ENCODE assay signal across 9 mouse cellular contexts in the genomic region with DNA sequence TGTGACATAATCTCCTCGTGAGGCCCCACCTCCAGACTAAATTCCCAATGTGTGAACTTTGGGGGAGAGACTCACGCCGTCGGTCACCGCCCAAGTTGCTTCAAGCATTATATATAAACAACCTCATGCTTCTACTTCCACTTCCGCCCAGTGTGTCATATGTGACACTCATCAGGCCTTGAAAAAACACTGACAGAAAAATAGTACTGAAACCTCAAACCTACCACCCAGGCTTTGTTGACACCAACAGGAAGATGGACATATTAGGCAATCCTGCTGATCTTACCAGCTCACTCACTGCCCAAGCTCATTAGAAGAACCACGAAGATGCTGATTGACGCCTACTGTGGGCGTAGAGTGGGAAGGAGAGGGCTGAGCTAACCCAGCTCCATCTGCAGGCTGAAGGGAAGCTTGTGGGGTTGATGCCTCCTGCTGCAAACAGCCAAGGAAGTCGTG. TPM values are rescaled to one million over a fixed set of nuclear protein-coding genes. Genes with fewer than 3 reads are reported as not detected.
DNase-seq lines count a peak whose midpoint lies in the region; ATAC-seq and TF ChIP-seq lines count a peak whose summit lies in the region.
"Had no signal": no experiment of that assay in that cellular context is flagged by ENCODE, and none has a peak within 500 bp of the region (broad histone marks: within the 10 kb centered on the region; RNA-seq: fewer than 3 reads in every experiment).

No protein-coding gene starts in this region.

- H3K27me3 ChIP-seq in neural tube, embryonic 15.5 days (replicated peaks): no peaks in the 10 kb centered on the region
- H3K27me3 ChIP-seq: embryonic facial prominence, embryonic 13.5 days had no signal

- H3K27ac ChIP-seq in bone marrow macrophage, adult 2 months (ENCODE audit: insufficient read depth, low read depth, low read length): peak overlapping the region; percentile 87
- H3K27ac ChIP-seq in neural tube, embryonic 15.5 days (replicated peaks): no peak overlapping the region
- H3K27ac ChIP-seq in gastrocnemius, adult 2 months: no peak overlapping the region
- H3K27ac ChIP-seq: embryonic facial prominence, embryonic 13.5 days had no signal

- H3K9me3 ChIP-seq in neural tube, embryonic 15.5 days (replicated peaks): no peaks in the 10 kb centered on the region
- H3K9me3 ChIP-seq: embryonic facial prominence, embryonic 13.5 days had no signal

- no peaks in the 10 kb centered on the region for H3K36me3 ChIP-seq in neural tube, embryonic 15.5 days
- H3K36me3 ChIP-seq: embryonic facial prominence, embryonic 13.5 days had no signal

- WGBS in neural tube, embryonic 15.5 days: 82% methylated on average over 10 of the region's 10 CpGs

- no peak for ATAC-seq in neural tube, embryonic 15.5 days (ENCODE audit: low FRiP score)

- no peak overlapping the region for H3K9ac ChIP-seq in neural tube, embryonic 15.5 days (replicated peaks)
- H3K9ac ChIP-seq: embryonic facial prominence, embryonic 13.5 days had no signal

- H3K4me2 ChIP-seq in neural tube, embryonic 15.5 days: no peak overlapping the region
- H3K4me2 ChIP-seq: embryonic facial prominence, embryonic 13.5 days had no signal

- no peak for TF ChIP-seq CTCF in bone marrow macrophage, adult 2 months (IDR thresholded peaks at IDR 0.05; ENCODE audit: low read depth, low read length)
- TF ChIP-seq CTCF in gastrocnemius, adult 2 months (IDR thresholded peaks at IDR 0.05): no peak

- DNase-seq in layer of hippocampus, adult 18-20 months (ENCODE audit: low spot score in 2 of 2): peak; percentile 28
- DNase-seq in layer of hippocampus, postnatal 10 days (ENCODE audit: low spot score in 2 of 2): no peak
- DNase-seq in lung, postnatal 36 days: peak; percentile 82
- peak; percentile 53 for DNase-seq in telencephalon, adult 2 months (ENCODE audit: low read depth, low spot score)
- DNase-seq in gastrocnemius, adult 2 months: no peak
- no peak for DNase-seq in gastrocnemius, adult 8-10 months (ENCODE audit: low spot score in 2 of 2)

- H3K4me1 ChIP-seq in bone marrow macrophage, adult 2 months (ENCODE audit: control insufficient read depth, insufficient read depth, low read length): peaks cover 62% of the 10 kb centered on the region
- H3K4me1 ChIP-seq in neural tube, embryonic 15.5 days: no peaks in the 10 kb centered on the region

- no peak for TF ChIP-seq POLR2A in bone marrow macrophage, adult 2 months (IDR thresholded peaks at IDR 0.05; ENCODE audit: borderline replicate concordance, low read depth, low read length)

- H3K4me3 ChIP-seq in bone marrow macrophage, adult 2 months (ENCODE audit: insufficient read depth, low read length): peak overlapping the region; percentile 35; the same call in 1 of the 2 replicates
- no peak overlapping the region for H3K4me3 ChIP-seq in neural tube, embryonic 15.5 days (replicated peaks)
- no peak overlapping the region for H3K4me3 ChIP-seq in gastrocnemius, adult 2 months
- H3K4me3 ChIP-seq: embryonic facial prominence, embryonic 13.5 days had no signal

- intact Hi-C loops in gastrocnemius, adult 2 months (cut with DNase I): no loop called here

RNA-seq across cellular contexts. Expression of a gene that starts 30.2 kb away (rescaled TPM):
- total RNA-seq in layer of hippocampus, adult 18-20 months (2021): 1 to 10 TPM; 1.7 to 2.9 TPM
- total RNA-seq in layer of hippocampus, postnatal 10 days (2021): 1 to 10 TPM; 3.5 to 4.5 TPM
- polyA plus RNA-seq in bone marrow macrophage, adult 2 months (2012; ENCODE audit: insufficient read depth, insufficient read length, missing spikeins): 66.3 and 69.0 TPM in 2 replicates
- polyA plus RNA-seq in neural tube, embryonic 15.5 days (2015; fragmentation: Nextera tagmentation; extraction: Ambion mirVana): 3.6 and 6.3 TPM in 2 replicates
- 1 to 10 TPM in 1 of 2 experiments, under 1 TPM in 1; 0.69 to 1.3 TPM for total RNA-seq in gastrocnemius, adult 2 months (2021)
- under 1 TPM; 0.77 to 0.99 (median 0.78) TPM for total RNA-seq in gastrocnemius, adult 8-10 months (2022)

Comparison
In these comparisons a context has a peak if more than half of its experiments do, and no peak if none do; other contexts are left out.
1. DNase-seq: peak in layer of hippocampus, adult 18-20 months (2 of 2), lung, postnatal 36 days (single experiment) and telencephalon, adult 2 months (single experiment); none in layer of hippocampus, postnatal 10 days (0 of 2), gastrocnemius, adult 2 months (single experiment) and gastrocnemius, adult 8-10 months (0 of 2).